Mouse (Mus musculus): ENCODE results near the gene Cdip1. TPM values are rescaled to one million over a fixed set of nuclear protein-coding genes. Genes with fewer than 3 reads are reported as not detected.

The Cdip1 gene
- total RNA-seq, 1 experiment = 35.1 TPM

DNA sequence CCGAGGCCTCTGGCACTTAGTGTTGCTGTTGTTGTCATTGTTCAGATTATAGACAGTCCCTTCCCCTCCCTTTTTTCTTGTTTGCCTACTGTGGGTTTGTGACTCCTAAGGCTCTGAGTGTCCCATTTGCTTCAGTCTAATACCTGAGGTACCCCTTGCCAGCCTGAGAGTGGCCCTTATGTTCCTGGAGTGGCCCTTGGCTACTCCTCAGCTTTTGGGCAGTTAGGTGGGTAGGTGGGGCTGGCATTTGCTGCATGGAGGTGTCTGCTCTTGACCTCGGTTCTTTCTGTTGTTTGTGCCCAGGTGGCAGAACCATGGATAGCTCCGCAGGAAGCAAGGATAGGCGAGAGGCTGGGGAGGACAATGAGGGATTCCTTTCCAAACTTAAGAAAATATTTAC lies 84.6 kb downstream of the Cdip1 start:
- in situ Hi-C loops (cut with MboI; ENCODE audit: low sequenced_read_pairs in 2 of 2, unreplicated experiment in 2 of 2) = no loop called here
- TF ChIP-seq CHD2 (IDR thresholded peaks at IDR 0.05; ENCODE audit: low read depth, low read length) (no peak), ZNF384 (IDR thresholded peaks at IDR 0.05; ENCODE audit: low read depth, low read length) (no peak), HCFC1 (IDR thresholded peaks at IDR 0.05; ENCODE audit: borderline replicate concordance, insufficient read depth, low read length) (no peak), ZC3H11A (IDR thresholded peaks at IDR 0.05; ENCODE audit: borderline replicate concordance, low read depth, low read length) (no peak), MAFK (IDR thresholded peaks at IDR 0.05; ENCODE audit: insufficient read depth, low read depth, low read length) (no peak)
- Histone ChIP-seq H3K27ac (ENCODE audit: insufficient read depth, low read depth, low read length, poor library complexity, severe bottlenecking) (no peak overlapping the region), H3K4me1 (ENCODE audit: control insufficient read depth in 2 of 2, insufficient read depth in 2 of 2, low read length in 2 of 2, poor library complexity in 1 of 2) (peaks cover 0 to 2% of the 10 kb centered on the region in 2 experiments; a peak in 2 of 4 replicates), H3K9ac (ENCODE audit: insufficient read depth, low read depth, low read length, poor library complexity, severe bottlenecking) (no peak overlapping the region), H3K4me3 (ENCODE audit: insufficient read depth in 1 of 2, low read depth in 1 of 2, low read length in 2 of 2, poor library complexity in 1 of 2, severe bottlenecking in 1 of 2) (no peak overlapping the region), H3K36me3 (ENCODE audit: control insufficient read depth, insufficient read depth, low read length, poor library complexity, severe bottlenecking) (peaks cover 47% of the 10 kb centered on the region), H3K9me3 (ENCODE audit: control insufficient read depth, insufficient read depth, low read depth, low read length) (no peaks in the 10 kb centered on the region)
- no peak for DNase-seq (ENCODE audit: low read depth, low spot score)

DNA sequence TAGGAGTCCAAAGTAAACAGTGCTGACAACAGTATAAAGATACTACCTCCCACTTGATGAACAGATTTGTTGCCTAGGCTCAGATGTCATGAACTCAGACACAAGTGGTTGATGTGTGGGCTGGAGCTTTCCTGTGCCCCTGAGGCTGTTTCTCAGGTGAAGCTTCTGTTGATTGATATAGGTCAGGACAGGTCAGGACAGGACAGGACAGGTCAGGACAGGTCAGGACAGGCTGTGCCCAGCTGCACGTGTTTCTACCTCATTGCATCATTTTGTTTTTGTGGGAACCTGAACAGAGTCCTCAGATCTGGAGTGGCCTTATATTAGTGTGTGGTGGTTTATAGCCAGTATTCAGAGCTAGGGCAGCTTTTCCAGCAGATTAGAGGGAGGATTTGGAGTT lies 87.4 kb downstream of the Cdip1 start:
- peaks cover 0 to 4% of the 10 kb centered on the region in 2 experiments; a peak in 2 of 4 replicates for H3K4me1 ChIP-seq (ENCODE audit: control insufficient read depth in 2 of 2, insufficient read depth in 2 of 2, low read length in 2 of 2, poor library complexity in 1 of 2)
- H3K4me3 ChIP-seq (ENCODE audit: insufficient read depth in 1 of 2, low read depth in 1 of 2, low read length in 2 of 2, poor library complexity in 1 of 2, severe bottlenecking in 1 of 2) = no peak overlapping the region
- DNase-seq (ENCODE audit: low read depth, low spot score) = no peak
- H3K36me3 ChIP-seq (ENCODE audit: control insufficient read depth, insufficient read depth, low read length, poor library complexity, severe bottlenecking) = peaks cover 61% of the 10 kb centered on the region
- H3K9me3 ChIP-seq (ENCODE audit: control insufficient read depth, insufficient read depth, low read depth, low read length) = no peaks in the 10 kb centered on the region
- no peak overlapping the region for H3K9ac ChIP-seq (ENCODE audit: insufficient read depth, low read depth, low read length, poor library complexity, severe bottlenecking)
- in situ Hi-C loops (cut with MboI; ENCODE audit: low sequenced_read_pairs in 2 of 2, unreplicated experiment in 2 of 2) = no loop called here
- no peak for TF ChIP-seq HCFC1 (IDR thresholded peaks at IDR 0.05; ENCODE audit: borderline replicate concordance, insufficient read depth, low read length)
- TF ChIP-seq ZC3H11A (IDR thresholded peaks at IDR 0.05; ENCODE audit: borderline replicate concordance, low read depth, low read length) = no peak
- no peak for TF ChIP-seq ZNF384 (IDR thresholded peaks at IDR 0.05; ENCODE audit: low read depth, low read length)
- TF ChIP-seq CHD2 (IDR thresholded peaks at IDR 0.05; ENCODE audit: low read depth, low read length) = no peak
- no peak for TF ChIP-seq MAFK (IDR thresholded peaks at IDR 0.05; ENCODE audit: insufficient read depth, low read depth, low read length)
- H3K27ac ChIP-seq (ENCODE audit: insufficient read depth, low read depth, low read length, poor library complexity, severe bottlenecking) = no peak overlapping the region

DNA sequence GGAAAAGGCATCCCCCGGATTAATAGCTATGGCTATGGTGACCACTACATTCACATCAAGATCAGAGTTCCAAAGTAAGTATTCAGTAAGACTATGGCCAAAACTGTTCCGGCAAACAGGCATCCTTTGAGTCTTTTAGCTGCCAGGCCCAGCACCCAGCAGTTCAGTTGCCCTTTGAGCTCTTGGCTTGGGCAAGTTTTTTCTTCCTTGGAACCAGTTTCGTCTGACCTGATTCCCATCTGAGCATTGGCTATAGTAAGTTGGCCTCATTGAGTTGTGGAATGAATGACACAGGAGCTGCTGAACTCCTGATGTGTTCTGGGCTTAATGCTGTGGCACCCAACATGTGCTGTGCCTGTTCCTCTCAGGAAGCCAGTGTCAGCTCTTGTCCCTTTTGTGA lies 88.9 kb downstream of the Cdip1 start:
- peaks cover 63% of the 10 kb centered on the region for H3K36me3 ChIP-seq (ENCODE audit: control insufficient read depth, insufficient read depth, low read length, poor library complexity, severe bottlenecking)
- H3K4me3 ChIP-seq (ENCODE audit: insufficient read depth in 1 of 2, low read depth in 1 of 2, low read length in 2 of 2, poor library complexity in 1 of 2, severe bottlenecking in 1 of 2) = no peak overlapping the region
- no peak overlapping the region for H3K9ac ChIP-seq (ENCODE audit: insufficient read depth, low read depth, low read length, poor library complexity, severe bottlenecking)
- DNase-seq (ENCODE audit: low read depth, low spot score) = no peak
- H3K9me3 ChIP-seq (ENCODE audit: control insufficient read depth, insufficient read depth, low read depth, low read length) = no peaks in the 10 kb centered on the region
- TF ChIP-seq ZC3H11A (IDR thresholded peaks at IDR 0.05; ENCODE audit: borderline replicate concordance, low read depth, low read length) (no peak), CHD2 (IDR thresholded peaks at IDR 0.05; ENCODE audit: low read depth, low read length) (no peak)
- no peak overlapping the region for H3K27ac ChIP-seq (ENCODE audit: insufficient read depth, low read depth, low read length, poor library complexity, severe bottlenecking)
- in situ Hi-C loops (cut with MboI; ENCODE audit: low sequenced_read_pairs in 2 of 2, unreplicated experiment in 2 of 2) = no loop called here
- H3K4me1 ChIP-seq (ENCODE audit: control insufficient read depth in 2 of 2, insufficient read depth in 2 of 2, low read length in 2 of 2, poor library complexity in 1 of 2) = peaks cover 0 to 4% of the 10 kb centered on the region in 2 experiments; a peak in 2 of 4 replicates

Other genes starting within 250 kb of the Cdip1 start
- 24.0 and 28.0 TPM in 2 replicates for gene Srl, start 248.5 kb downstream of the Cdip1 start, total RNA-seq (2012; rRNA removed)
- 15.4 and 19.0 TPM in 2 replicates for gene Tfap4, start 230.4 kb downstream of the Cdip1 start, total RNA-seq (2012; rRNA removed)
- gene Glis2, start 195.6 kb downstream of the Cdip1 start, total RNA-seq (2012; rRNA removed) = 18.2 and 19.6 TPM in 2 replicates
- 127 and 131 TPM in 2 replicates for gene Pam16, start 165.3 kb downstream of the Cdip1 start, total RNA-seq (2012; rRNA removed)
- 8.7 and 11.2 TPM in 2 replicates for gene Vasn, start 150.4 kb downstream of the Cdip1 start, total RNA-seq (2012; rRNA removed)
- 45.5 and 53.2 TPM in 2 replicates for gene Dnaja3, start 150.3 kb downstream of the Cdip1 start, total RNA-seq (2012; rRNA removed)
- 14.4 and 21.3 TPM in 2 replicates for gene Coro7, start 110.5 kb downstream of the Cdip1 start, total RNA-seq (2012; rRNA removed)
- 35.2 and 43.5 TPM in 2 replicates for gene Nmral1, start 70.9 kb downstream of the Cdip1 start, total RNA-seq (2012; rRNA removed)
- gene Hmox2, start 63.9 kb downstream of the Cdip1 start, total RNA-seq (2012; rRNA removed) = 26.2 and 36.1 TPM in 2 replicates
- gene 4930562C15Rik, start 45.1 kb upstream of the Cdip1 start, total RNA-seq (2012; rRNA removed) = 0.09 and 0.21 TPM in 2 replicates
- gene Ubald1, start 90.0 kb upstream of the Cdip1 start, total RNA-seq (2012; rRNA removed) = 26.7 and 41.3 TPM in 2 replicates
- gene Mgrn1, start 96.0 kb upstream of the Cdip1 start, total RNA-seq (2012; rRNA removed) = 24.0 and 25.7 TPM in 2 replicates
- gene Nudt16l1, start 148.5 kb upstream of the Cdip1 start, total RNA-seq (2012; rRNA removed) = 39.6 and 40.0 TPM in 2 replicates
- 34.9 and 46.7 TPM in 2 replicates for gene Anks3, start 173.9 kb upstream of the Cdip1 start, total RNA-seq (2012; rRNA removed)
- 0.13 and 0.16 TPM in 2 replicates for gene Sept12, start 207.6 kb upstream of the Cdip1 start, total RNA-seq (2012; rRNA removed)
- gene Smim22, start 217.0 kb upstream of the Cdip1 start, total RNA-seq (2012; rRNA removed) = 1.9 and 2.2 TPM in 2 replicates
- gene Rogdi, start 223.3 kb upstream of the Cdip1 start, total RNA-seq (2012; rRNA removed) = 18.7 and 25.7 TPM in 2 replicates